Mouse (Mus musculus): ENCODE measurements around the gene Ctns. TPM values are rescaled to one million over a fixed set of nuclear protein-coding genes. Genes with fewer than 3 reads are reported as not detected.

Gene Ctns
- total and polyA plus RNA-seq, 3 experiments = 4.8 to 5.9 (median 5.2) TPM

DNA sequence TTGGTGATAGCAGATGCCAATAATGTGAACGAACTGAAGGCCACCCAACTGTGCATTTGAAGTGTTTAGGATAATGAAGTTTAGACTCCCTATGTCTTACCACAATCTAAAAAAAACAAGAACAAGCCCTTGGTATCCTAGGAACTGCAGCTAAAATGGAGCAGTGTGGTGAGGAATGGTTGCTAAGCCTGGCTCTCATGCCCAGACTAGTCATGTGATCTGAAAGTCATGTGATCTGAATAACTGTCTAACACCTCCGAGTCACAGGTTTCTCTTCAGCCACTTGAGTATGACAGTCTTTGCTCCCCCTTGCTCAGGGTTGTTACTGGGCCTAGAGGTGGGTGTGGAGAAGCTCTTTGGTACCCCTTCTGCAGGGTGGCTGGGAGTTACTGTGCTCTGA lies 33.7 kb upstream of the Ctns start:
- Histone ChIP-seq H3K27ac (ENCODE audit: insufficient read depth, low read depth) (no peak overlapping the region), H3K4me1 (ENCODE audit: control insufficient read depth in 1 of 2, insufficient read depth in 2 of 2) (no peaks in the 10 kb centered on the region), H3K79me2 (replicated peaks; ENCODE audit: control insufficient read depth, extremely low read depth, insufficient read depth, poor library complexity, severe bottlenecking) (no peaks in the 10 kb centered on the region), H3K4me3 (replicated peaks in 1 of 3; ENCODE audit: low read depth in 2 of 3, low read length in 2 of 3, poor library complexity in 1 of 3) (no peak overlapping the region), H3K9ac (ENCODE audit: insufficient read depth, low read depth) (no peak overlapping the region), H3K9me3 (replicated peaks; ENCODE audit: low read length) (no peaks in the 10 kb centered on the region), H3K36me3 (replicated peaks in 1 of 2; ENCODE audit: control insufficient read depth in 1 of 2, insufficient read depth in 1 of 2, low read length in 1 of 2) (no peaks in the 10 kb centered on the region), H3K27me3 (replicated peaks) (peaks cover 93% of the 10 kb centered on the region), H3K4me2 (ENCODE audit: insufficient read depth, low read depth, poor library complexity, severe bottlenecking) (peak overlapping the region; percentile 4; the same call in 1 of the 2 replicates)
- dilution Hi-C loops (cut with MboI; ENCODE audit: extremely low pct_ligation_motif_present, extremely low pct_unique_long_range_greater_than_20kb, low sequenced_read_pairs) = no loop called here
- no peak for DNase-seq (ENCODE audit: extremely low read depth)
- in situ Hi-C loops (cut with MboI; ENCODE audit: low pct_ligation_motif_present, low pct_unique_long_range_greater_than_20kb, low sequenced_read_pairs) = no loop called here
- TF ChIP-seq MXI1 (IDR thresholded peaks at IDR 0.05; ENCODE audit: low read depth, low read length) (no peak), USF1 (IDR thresholded peaks at IDR 0.05; ENCODE audit: low read depth, low read length) (peak; percentile 75), USF2 (conservative IDR thresholded peaks at IDR 0.05; ENCODE audit: low read depth, low read length) (peak; percentile 84), BHLHE40 (IDR thresholded peaks at IDR 0.05; ENCODE audit: low read depth, low read length) (0 out of 2 replicates have a peak, but pooled peaks have one; percentile 20), MAX (IDR thresholded peaks at IDR 0.05; ENCODE audit: low read length) (0 out of 2 replicates have a peak, but pooled peaks have one; percentile 33)

DNA sequence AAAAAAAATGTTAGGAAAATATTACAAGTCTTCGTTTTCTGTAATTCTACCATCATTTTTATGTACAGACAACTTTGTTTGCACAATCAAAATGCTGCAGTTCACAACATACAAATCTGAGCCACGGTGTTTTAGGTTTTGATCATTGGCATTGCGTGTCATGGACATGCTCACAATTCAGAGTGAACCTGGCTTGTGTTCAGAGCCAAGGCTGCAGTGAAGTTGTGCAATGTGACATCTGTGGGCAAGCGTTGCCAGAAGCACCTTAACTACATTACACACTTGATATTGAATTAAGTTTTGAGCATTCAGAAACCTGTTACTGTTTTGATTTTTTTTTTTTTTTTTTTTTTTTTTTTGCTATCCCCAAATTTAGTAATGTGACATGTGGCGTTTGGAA lies 31.2 kb upstream of the Ctns start:
- H3K9me3 ChIP-seq (replicated peaks; ENCODE audit: low read length) = no peaks in the 10 kb centered on the region
- H3K27me3 ChIP-seq (replicated peaks) = peaks cover 84% of the 10 kb centered on the region
- no peak for TF ChIP-seq POLR2A (IDR thresholded peaks at IDR 0.05; ENCODE audit: low read depth, low read length)
- no peak for TF ChIP-seq CTCF (conservative IDR thresholded peaks at IDR 0.05 in 1 of 2, IDR thresholded peaks at IDR 0.05 in 1 of 2; ENCODE audit: low read depth in 2 of 2, low read length in 2 of 2)
- TF ChIP-seq JUND (conservative IDR thresholded peaks at IDR 0.05; ENCODE audit: low read depth, low read length) = no peak
- no peak for TF ChIP-seq ZC3H11A (IDR thresholded peaks at IDR 0.05; ENCODE audit: low read depth, low read length)
- TF ChIP-seq ZMIZ1 (IDR thresholded peaks at IDR 0.05; ENCODE audit: low read depth, low read length) = no peak
- no peak for TF ChIP-seq HCFC1 (IDR thresholded peaks at IDR 0.05; ENCODE audit: low read depth, low read length)
- no peak for TF ChIP-seq CHD2 (IDR thresholded peaks at IDR 0.05; ENCODE audit: low read length)
- TF ChIP-seq MEF2A (IDR thresholded peaks at IDR 0.05; ENCODE audit: borderline replicate concordance, low read depth, low read length) = no peak
- TF ChIP-seq IRF4 (IDR thresholded peaks at IDR 0.05; ENCODE audit: low read depth, low read length) = no peak
- no peak for TF ChIP-seq SIN3A (IDR thresholded peaks at IDR 0.05; ENCODE audit: low read length)
- no peak for TF ChIP-seq USF1 (IDR thresholded peaks at IDR 0.05; ENCODE audit: low read depth, low read length)
- TF ChIP-seq EP300 (IDR thresholded peaks at IDR 0.05; ENCODE audit: low read length) = no peak
- TF ChIP-seq MAZ (IDR thresholded peaks at IDR 0.05; ENCODE audit: low read depth, low read length) = no peak
- no peak for TF ChIP-seq MAX (IDR thresholded peaks at IDR 0.05; ENCODE audit: low read length)
- no peak for TF ChIP-seq UBTF (IDR thresholded peaks at IDR 0.05; ENCODE audit: low read depth, low read length)
- TF ChIP-seq USF2 (conservative IDR thresholded peaks at IDR 0.05; ENCODE audit: low read depth, low read length) = no peak
- TF ChIP-seq MYC (IDR thresholded peaks at IDR 0.05; ENCODE audit: low read depth, low read length) = no peak
- no peak for TF ChIP-seq GABPA (IDR thresholded peaks at IDR 0.05; ENCODE audit: insufficient replicate concordance, low read depth, low read length)
- no peak overlapping the region for H3K4me3 ChIP-seq (replicated peaks in 1 of 3; ENCODE audit: low read depth in 2 of 3, low read length in 2 of 3, poor library complexity in 1 of 3)
- DNase-seq (ENCODE audit: extremely low read depth) = no peak
- H3K27ac ChIP-seq (ENCODE audit: insufficient read depth, low read depth) = no peak overlapping the region
- H3K36me3 ChIP-seq (replicated peaks in 1 of 2; ENCODE audit: control insufficient read depth in 1 of 2, insufficient read depth in 1 of 2, low read length in 1 of 2) = no peaks in the 10 kb centered on the region
- no peak overlapping the region for H3K9ac ChIP-seq (ENCODE audit: insufficient read depth, low read depth)
- in situ Hi-C loops (cut with MboI; ENCODE audit: low pct_ligation_motif_present, low pct_unique_long_range_greater_than_20kb, low sequenced_read_pairs) (no loop called here), dilution Hi-C loops (cut with MboI; ENCODE audit: extremely low pct_ligation_motif_present, extremely low pct_unique_long_range_greater_than_20kb, low sequenced_read_pairs) (no loop called here)
- no peaks in the 10 kb centered on the region for H3K79me2 ChIP-seq (replicated peaks; ENCODE audit: control insufficient read depth, extremely low read depth, insufficient read depth, poor library complexity, severe bottlenecking)
- no peak overlapping the region for H3K4me2 ChIP-seq (ENCODE audit: insufficient read depth, low read depth, poor library complexity, severe bottlenecking)
- no peaks in the 10 kb centered on the region for H3K4me1 ChIP-seq (ENCODE audit: control insufficient read depth in 1 of 2, insufficient read depth in 2 of 2)

Data from CH12.LX (cell line).